Mouse (Mus musculus): Measurements from ENCODE around the gene Zfp648. TPM values are rescaled to one million over a fixed set of nuclear protein-coding genes. Genes with fewer than 3 reads are reported as not detected.
A peak's percentile ranks its signal among the peaks of the same experiment; 100 is the strongest.

Gene Zfp648
- 0.30 TPM in 2 replicates for total RNA-seq (2021)
- long read RNA-seq, experiment 1 = 0 reads
- long read RNA-seq, experiment 2 = 0 reads

DNA sequence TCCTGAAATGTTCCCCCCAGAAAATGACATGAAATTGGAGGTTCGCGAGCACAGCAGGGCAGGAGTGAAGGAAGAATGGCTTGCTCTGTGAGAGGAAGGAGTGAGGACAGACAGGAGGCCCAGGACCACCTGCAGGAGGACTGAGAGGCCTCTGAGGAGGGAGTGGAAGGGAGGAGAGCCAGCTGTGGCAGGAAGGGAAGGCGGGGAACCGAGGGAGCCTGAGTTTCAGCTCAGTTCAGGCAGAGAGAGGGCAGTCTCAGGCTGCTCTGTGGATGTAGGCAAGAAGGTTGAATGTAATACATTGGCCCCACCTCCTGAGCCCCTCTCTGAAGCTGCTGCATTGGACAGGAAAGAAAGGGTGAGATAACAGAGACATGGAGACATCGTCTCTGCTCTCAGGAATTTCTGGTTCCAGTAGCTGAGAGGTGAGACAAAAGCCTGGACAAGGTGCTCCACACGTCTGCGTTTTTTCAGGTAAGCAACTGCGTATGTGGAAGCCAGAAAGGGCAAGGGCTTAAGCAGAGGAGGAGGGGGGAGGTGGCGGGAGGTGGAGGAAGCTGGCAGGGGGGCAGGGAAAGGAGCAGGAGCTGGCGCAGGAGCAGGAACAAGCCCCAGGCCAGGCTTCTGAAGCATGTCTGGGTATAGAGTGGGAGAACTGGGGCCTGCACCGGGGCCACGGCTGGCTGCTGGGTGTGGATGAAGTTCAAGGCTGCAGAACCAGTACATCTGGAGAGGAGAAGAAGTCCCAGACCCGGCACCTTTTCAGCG, at the start of gene Zfp648:
Gene Zfp648 (plus strand): TSS at position 233 of the 768 bp plus-strand sequence.
- peak; percentile 25 for DNase-seq

DNA sequence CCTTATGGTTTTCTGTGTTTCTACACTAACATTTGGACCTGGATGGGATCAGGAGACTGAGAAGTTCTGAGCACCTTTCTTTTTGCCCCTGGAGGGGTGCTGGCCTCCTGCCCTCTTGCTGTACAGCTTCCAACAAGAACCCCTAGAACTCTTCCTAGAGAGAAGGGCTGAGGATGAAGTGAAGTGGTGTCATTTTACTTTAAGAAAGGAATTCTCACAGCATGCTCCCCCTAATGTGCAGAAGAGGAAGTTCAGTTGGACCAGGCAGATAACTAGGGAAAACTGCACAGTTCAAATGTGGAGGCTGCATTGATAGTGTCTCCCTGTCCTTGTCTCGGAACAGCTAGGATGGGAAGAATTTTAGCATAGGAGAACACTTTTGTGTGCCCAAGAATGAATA, 48.4 kb upstream of the Zfp648 start:
- no peak for DNase-seq

DNA sequence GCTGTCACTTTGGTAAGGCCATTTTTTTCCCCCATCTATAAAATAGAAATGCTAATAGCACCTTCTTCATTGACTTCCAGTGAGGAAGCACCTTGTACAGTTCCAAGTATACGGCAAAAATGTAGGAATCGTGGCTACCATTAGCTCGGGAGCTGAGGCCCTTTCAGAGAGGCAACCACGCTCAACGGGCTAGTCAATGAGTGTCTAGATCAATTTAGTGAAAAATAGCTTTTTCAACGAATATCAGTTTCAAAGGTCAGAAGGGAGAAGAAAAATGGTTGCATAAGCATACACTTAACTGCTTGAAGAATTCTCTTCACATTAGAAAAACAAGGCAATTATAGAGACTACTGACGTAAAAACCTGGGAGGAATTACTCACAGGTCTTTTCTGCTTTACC, 47.2 kb upstream of the Zfp648 start:
- DNase-seq = no peak

DNA sequence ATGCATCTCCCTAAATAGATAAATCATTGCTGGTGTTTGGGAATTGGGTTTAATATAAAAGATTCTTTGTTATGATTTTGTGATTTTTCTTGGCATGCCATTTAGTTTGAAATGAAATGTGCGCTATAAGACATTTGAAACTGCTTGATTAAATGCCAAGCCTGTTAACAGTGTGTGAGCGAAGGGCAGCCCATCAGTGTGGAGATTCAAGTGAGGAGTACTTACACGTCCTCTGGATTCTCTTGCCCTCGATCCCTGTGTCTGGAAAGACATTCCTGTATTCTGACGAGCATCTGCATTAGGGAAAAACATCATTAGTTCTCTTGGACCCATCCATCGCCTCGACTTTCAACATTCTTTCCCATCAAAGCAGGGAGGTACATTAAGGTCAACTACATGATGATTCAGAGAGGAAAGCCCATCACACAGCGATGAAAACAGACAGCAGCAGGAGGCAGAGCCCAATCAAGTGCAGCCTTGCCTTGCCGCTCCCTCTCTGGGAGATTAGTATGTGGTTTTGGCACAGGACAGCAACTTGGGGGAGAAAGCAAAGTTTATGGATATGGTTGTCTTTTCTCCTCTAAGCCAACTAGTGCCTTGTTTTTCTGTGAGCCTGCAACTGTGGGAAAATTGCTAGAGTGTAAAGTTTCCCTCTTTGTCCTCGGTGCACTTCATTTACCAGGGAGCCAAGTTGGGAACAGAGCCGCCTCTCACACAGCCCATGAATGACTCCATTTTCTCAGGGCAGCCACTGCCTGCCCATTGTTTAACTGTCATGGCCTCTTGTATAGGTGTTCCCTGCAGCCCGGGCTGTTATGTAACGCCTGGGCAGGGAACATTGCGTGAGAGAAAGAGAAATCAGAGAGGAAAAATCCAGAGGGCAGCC, 44.6 kb upstream of the Zfp648 start:
- peak; percentile 31 for DNase-seq

DNA sequence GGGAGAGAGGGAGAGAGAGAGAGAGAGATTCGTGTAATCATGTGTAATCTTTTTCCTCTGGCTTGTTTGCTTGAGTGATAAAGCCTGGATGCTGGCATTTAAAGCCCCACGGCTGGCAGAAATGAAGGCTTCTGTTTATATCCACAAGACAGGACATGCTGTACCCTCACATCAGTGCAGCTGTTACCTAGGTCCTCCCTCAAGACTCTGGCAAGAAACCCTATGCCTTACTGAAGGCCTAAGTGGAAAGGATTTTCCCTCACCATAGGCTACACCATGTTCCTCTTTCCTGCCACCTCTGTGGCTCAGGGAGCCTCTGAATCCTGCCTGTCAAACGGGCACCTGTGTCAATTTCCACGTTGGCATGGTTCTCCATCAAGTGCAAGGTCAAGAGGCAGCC, 43.9 kb upstream of the Zfp648 start:
- no peak for DNase-seq

DNA sequence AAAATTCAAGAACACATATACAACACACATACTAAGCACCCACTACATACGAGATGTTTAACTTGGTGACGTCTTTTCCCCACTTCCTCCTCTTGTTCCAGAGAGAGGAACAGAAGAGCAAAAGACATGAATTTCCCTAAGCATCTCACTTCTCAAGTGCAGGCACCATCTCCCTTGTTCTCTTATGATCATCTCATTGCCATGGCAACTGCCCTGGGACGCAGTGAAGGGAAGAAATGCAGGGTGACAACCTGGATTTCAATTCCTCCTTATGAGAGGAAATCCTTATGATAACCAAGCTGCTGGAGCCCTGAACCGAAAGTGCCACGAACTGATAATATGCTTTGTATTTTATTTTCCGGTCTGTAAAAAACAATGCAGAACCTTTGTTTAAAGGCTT, 33.3 kb upstream of the Zfp648 start:
- DNase-seq = no peak

DNA sequence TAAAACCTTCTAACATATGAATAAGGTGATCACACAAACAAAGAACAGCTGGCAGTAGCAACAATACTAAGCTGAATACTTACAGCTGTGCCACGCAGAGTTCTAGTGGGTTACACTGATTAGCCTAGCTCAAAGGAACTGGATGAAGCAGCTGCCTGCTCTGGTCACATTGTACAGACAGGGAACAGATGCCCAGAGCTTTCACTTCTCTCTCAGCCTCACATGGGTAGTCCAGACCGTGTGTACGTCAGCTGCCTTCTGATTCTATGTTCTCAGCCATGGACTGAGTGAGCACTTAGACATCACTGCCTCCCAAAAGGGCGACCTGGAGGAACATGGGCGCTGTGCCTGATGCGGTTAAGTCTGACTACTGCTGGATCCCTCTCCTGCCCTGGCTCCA, 25.7 kb upstream of the Zfp648 start:
- DNase-seq = no peak

DNA sequence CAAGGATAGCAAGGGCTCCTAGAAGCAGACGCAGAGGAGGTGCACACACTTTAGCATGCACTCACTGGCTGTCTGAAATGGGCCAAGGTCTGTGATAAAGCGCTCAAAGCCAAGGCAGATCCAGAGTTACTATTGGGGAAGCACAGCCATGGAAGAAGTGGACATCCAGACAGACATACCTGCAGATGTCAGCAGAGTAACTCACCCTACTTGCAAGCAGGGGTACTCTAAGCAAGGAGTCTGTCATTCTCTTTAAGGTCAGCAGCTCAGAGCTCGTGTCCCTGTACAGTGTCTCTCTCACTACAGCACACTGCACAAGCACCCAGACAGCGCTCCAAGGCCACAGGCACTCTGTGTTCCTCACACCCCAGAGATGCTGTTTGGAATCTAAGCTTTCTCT, 23.2 kb upstream of the Zfp648 start:
- peak; percentile 40 for DNase-seq

DNA sequence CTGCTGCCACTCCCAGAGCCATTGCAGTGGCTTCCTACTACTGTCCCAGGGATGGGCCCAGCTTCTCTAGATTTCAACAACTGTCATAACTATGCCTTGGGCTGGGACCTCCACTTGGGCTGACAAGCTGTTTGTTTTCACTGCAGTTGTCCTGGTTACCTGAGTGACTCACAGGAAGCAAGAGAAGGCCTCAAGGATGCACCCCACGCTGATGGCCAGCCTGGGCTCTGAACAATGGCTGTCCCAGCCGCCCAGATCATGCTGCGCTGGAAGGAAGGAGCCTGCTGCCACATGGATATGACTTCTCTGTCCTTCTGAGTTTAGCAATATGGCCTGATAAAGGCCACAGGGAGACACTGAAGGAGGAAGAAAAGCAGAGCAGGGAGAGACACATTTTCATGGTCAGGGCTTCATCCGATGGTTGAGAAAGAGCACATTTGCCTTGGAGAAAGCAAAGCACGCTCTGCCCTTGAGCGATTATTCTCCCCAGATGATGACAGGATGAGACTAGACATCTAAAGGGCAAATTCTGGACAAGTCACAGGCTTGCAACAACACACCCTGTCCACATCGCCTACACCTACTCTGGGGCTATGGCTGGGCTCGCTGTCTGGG, 22.3 kb upstream of the Zfp648 start:
- DNase-seq = peak; percentile 74

DNA sequence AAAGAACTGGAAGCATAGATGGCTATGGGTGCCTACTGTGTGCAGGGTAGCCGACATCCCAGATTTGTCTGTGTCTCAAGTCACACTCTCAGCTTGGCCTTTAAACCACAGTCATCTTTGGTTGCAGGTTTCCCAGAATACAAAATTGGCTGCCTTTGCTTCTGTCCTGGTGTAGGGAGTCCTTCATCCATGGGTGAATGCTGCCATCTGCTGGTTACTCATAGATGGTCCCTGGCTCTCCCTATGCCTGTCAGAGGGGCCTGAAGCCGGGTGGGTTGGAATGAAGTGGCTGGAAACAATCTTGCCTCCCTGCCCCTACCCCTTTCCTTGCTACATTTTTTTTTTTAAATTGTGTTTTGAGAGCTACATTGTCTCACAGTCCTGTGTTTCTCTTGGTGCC, 20.0 kb upstream of the Zfp648 start:
- peak; percentile 88 for DNase-seq

DNA sequence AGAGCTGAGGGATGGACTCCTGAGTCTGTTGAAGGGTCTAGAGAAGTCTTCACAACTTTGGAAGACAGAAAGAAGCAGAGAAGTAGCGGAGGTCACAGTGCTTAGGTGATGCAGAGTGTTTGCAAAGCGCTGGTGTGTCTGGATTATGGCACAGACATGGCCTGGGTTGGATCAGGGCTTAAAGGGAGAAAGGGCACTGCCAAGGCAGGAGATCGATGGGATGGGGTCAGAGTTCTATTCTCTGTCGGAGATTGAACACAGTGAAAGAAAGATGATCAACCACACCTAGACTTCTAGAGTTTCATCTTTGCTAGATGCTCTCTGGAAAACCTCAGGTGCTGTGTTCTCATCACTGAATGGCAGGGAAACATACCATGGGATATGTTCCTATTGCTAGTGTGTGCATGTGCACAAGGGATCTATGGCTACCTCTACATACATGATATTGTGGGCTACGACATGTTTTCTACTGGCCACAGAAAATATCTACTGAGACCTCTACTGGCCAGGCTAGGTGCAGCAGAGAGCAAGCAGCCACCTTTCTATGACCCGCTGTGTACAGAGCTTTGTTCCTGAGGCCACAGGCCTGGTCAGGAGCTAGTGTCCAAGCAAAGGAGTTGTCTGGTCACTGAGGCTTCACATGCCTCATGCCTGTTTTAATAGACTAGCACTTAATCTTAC, 18.5 kb upstream of the Zfp648 start:
- no peak for DNase-seq

DNA sequence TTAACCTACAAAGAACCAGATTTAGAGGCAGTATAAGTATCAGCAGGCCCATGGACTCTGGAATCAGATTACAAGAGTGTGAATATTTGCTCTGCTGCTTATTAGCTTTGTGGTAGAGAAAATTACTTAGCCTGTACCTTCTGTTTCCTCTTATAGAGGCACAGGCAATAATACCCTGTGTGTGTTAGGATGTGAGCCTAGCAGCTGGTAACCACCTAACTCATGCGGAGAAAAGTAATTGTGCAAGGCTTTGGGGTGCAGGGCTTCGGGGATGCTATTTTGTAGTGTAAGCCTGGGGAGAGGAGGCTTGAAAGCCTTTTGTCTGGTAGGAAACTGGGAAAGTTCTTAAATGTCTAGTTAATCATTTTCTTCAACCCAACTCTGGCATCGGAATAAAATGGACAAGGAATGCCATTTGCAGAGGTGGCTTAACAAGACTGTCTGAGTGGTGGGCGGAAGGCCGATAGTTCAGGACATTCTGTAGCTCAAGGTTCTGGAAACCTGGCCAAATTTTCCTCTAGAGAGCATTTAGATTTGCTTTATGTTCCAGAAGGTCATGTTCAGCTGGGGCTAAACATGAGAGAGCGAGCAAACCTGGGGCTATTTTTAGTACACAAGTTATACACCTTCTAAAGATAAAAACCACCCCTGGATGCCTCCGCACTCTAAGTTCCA, 17.8 kb upstream of the Zfp648 start:
- no peak for DNase-seq

DNA sequence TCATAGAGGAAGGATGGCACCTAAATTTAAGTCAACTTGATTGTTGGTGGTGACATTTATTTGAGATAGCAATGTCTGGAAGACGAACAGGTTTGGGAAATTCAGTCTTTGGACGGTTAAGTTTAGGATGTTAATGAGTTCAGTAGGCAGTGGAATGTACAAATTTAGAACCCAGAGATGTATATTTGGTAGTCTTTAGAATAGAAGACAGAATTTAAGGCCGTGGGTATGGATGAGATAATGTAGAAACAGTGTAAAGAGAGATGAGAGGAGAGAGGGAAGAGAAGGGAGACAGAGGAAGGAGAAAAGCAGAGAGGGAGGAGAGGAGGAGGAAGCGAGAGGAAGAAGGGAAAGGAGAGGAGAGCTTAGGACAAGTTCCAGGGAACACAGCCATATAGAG, 12.8 kb upstream of the Zfp648 start:
- DNase-seq = no peak

DNA sequence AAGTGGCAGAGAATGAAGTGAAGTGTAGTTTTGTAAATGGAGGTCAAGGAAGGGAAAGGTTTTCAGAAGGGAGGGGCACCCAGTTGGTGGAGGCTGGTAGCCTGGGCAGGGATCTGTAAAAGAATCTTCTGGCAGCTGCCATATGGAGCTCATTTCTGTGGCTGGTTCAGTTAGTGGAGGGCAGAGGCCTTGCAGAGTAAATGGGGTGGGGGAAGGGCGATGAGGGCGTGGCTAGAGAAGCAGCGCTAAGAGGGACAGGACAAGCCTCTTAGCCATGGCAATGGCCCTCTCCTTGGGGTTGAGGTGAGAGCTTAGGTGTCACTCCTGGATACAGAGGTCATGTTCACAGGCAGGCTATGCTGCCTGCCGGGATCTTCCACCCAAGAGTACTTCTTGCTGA, 12.4 kb upstream of the Zfp648 start:
- DNase-seq = peak; percentile 36

DNA sequence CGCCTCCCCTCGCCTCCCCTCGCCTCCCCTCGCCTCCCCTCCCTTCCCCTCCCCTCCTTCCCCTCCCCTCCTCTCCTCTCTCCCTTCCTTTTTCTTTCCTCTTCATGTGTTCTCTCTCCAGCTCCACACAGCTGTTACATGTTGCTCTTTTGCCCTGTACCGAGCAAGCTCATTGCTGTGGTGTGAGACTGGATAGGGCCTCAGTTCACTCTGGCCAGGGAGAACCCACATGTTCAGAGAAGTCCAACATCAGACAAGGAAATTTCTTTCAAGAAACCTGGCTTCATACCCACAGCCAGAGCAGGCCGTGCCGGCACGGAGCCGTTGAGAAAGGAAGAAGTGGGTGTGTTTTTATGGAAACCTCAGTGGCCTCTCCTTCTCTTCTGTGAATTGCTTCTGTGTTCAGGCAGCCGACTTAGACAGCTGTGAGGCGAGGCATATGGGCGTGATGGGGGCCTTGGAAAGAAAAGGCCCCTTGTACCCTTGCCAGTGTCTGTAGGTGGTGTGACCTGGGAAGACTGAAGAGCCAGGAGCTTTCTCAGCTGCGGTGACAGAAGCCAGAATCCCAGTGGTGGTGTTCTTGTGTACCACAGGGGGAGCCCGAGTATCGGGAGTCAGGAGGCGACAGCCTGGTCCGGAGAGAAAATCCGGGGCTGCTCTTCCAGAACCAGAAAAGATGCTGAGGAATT, 11.0 kb upstream of the Zfp648 start:
- peak; percentile 70 for DNase-seq

DNA sequence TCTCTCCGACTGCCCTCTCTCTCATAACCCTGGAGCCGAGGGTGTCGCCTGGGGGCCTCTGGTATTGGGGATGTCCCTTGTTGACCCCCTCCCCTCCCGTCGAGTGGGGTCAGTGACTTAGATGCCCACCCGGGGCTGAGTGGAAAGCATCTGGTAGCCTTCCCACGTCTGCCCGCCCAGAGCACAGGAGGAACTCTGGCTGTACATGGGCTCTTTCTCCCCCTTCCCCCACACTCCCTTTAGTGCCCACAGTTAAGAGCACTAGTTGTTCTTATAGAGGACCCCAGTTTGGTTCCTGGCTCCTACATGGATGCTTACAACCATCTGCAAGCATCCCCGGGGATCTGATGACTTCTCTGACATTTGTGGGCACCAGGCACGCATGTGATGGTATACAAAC, 2.1 kb upstream of the Zfp648 start:
- no peak for DNase-seq

DNA sequence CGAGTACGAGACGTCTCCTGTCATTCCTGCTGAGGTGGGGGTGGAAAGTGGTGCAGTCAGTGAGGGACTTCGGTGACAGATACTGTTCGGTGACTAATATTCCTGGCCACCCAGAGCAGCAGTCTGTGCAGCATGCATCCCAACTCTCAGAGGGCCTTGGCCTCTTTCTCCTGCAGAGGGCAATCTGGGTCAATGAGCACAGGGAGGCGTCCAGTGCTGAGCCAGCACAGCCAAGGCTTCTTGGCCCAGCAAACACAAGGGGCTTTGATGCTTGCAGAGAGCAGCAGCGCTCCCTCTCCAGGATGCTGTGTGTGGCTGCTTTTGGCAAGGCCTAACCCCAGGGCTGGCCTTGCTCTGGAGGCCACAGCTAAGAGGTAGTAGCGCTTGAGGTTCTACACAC, 1.6 kb downstream of the Zfp648 start:
- DNase-seq = peak; percentile 82

DNA sequence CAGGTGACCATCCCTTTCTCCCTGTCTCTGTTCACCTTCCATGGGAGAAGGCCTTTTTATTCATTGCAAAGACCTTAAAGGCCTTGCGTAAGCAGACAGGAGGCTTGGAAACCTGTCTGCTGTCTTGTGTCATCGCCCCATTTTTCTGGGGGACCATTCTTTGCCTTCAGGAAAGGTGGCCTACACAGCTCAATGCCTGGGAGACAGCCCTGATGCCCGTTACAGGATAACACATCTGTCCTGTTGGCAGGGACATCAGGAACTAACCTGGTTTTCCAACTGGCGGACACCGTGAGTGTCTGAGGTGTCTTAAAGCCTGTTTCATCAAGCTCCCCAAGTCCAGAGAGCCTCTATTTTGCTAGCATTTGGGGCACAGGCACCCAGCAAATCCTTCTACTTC, 2.4 kb downstream of the Zfp648 start:
- DNase-seq = no peak

DNA sequence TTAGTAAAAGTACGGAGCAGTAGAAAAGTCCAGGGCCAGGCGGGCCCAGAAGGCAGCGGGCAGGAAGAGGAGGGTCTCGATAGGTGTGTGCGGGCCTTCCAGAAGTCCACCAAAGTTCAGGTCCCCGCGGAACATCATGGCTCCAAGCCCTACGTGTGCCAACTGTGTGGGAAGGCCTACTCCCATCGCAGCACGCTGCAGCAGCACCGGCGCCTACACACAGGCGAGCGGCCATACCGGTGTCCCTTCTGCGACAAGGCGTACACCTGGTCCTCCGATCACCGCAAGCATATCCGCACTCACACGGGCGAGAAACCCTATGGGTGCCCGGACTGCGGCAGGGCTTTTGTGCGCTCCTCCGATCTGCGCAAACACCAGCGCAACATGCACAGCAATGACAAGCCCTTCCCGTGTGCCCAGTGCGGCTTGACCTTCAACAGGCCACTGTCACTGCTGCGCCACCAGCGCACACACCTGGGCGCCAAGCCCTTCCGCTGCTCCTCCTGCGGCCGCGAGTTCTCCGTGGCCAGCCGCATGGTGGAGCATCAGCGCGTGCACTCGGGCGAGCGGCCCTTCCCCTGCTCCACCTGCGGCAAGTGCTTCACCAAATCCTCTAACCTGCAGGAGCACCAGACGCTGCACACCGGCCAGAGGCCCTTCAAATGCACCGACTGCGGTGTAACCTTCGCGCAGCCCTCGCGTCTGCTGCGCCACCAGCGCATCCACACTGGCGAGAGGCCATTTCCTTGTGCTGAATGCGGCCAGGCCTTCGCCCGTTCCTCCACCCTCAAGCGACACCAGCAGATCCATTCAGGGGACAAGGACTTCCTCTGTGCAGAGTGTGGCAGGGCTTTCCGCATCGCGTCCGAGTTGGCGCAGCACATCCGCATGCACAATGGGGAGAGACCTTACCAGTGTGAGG, 3.9 kb downstream of the Zfp648 start:
- peak; percentile 21 for DNase-seq

DNA sequence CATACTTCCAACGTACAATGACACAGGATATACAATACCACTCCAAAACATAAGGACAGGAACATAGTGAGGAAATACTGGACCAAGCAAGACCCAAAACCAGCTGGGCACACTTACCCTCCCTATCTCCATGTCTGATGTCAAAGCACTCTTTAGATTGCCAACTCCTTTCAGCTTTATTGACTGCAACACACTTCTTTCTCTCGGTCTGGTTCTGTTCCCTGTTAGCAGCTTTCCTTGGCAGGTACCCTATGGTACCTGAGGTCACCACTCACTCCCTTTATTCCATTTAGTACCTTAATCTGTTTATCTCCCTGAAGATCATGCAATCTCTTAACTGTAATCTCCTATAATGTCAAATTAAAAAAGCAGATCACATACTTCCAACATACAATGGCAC, 19.0 kb downstream of the Zfp648 start:
- no peak for DNase-seq
